In the genomic region with DNA sequence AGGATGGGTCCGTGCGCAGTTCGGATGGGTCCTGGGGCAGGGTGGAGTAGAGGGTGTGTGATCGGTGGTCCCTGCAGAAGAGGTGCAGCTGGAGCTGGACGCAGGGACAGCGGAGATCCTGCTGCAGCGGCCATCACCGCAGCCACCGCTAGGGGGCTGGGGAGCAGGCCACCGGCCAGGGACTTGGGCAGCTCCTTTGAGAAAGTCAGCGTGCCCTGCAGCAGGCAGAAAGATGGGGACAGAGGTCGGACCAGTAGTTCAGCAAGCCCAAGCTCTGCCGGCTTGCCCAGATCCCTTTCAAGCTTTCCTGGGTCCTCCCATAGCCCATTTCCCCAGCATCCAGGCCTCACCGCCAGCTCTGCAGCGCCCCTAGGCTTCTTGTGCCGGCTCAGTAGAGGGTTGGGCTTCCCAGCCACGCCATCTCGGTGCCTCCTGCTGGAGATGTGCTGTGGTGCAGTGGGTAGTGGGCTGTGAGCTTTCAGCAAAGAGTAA, we compare ENCODE assay signal across 9 mouse cellular contexts. TPM values are rescaled to one million over a fixed set of nuclear protein-coding genes. Genes with fewer than 3 reads are reported as not detected.
A peak's percentile ranks its signal among the peaks of the same experiment; 100 is the strongest.
DNase-seq lines count a peak whose midpoint lies in the region; ATAC-seq and TF ChIP-seq lines count a peak whose summit lies in the region.
"Had no signal": no experiment of that assay in that cellular context is flagged by ENCODE, and none has a peak within 500 bp of the region (broad histone marks: within the 10 kb centered on the region; RNA-seq: fewer than 3 reads in every experiment).

No protein-coding gene starts in this region.

- peaks cover 39% of the 10 kb centered on the region for H3K36me3 ChIP-seq in embryonic facial prominence, embryonic 14.5 days (ENCODE audit: control insufficient read depth, insufficient read depth, low read length)
- peaks cover 31% of the 10 kb centered on the region for H3K36me3 ChIP-seq in heart, embryonic 13.5 days
- H3K36me3 ChIP-seq in kidney, embryonic 15.5 days, result peaks cover 35% of the 10 kb centered on the region

- ATAC-seq in embryonic facial prominence, embryonic 14.5 days (ENCODE audit: low read depth), result peak; percentile 75
- peak; percentile 18; the same call in 1 of the 2 replicates for ATAC-seq in heart, embryonic 13.5 days (ENCODE audit: extremely low read depth, insufficient number of reproducible peaks, low FRiP score, low TSS enrichment)
- peak; percentile 72 for ATAC-seq in kidney, embryonic 15.5 days (replicated peaks; ENCODE audit: low FRiP score)

- H3K9me3 ChIP-seq in embryonic facial prominence, embryonic 14.5 days (ENCODE audit: control insufficient read depth, low read length), result no peaks in the 10 kb centered on the region
- H3K9me3 ChIP-seq in heart, embryonic 13.5 days, result no peaks in the 10 kb centered on the region
- no peaks in the 10 kb centered on the region for H3K9me3 ChIP-seq in kidney, embryonic 15.5 days (replicated peaks)

- H3K4me1 ChIP-seq in embryonic facial prominence, embryonic 14.5 days (ENCODE audit: control insufficient read depth, insufficient read depth, low read length), result peaks cover 10% of the 10 kb centered on the region; the same call in 1 of the 2 replicates
- peaks cover 56% of the 10 kb centered on the region for H3K4me1 ChIP-seq in heart, embryonic 13.5 days
- H3K4me1 ChIP-seq in kidney, embryonic 15.5 days, result peaks cover 55% of the 10 kb centered on the region
- peaks cover 3% of the 10 kb centered on the region; the same call in 1 of the 2 replicates for H3K4me1 ChIP-seq in lung, adult 2 months (ENCODE audit: control insufficient read depth, insufficient read depth, low read length)

- peak; percentile 77 for TF ChIP-seq CTCF in lung, adult 2 months (IDR thresholded peaks at IDR 0.05; ENCODE audit: insufficient read depth, low read length)

- H3K27ac ChIP-seq in embryonic facial prominence, embryonic 14.5 days (replicated peaks; ENCODE audit: low read depth, low read length), result no peak overlapping the region
- H3K27ac ChIP-seq in heart, embryonic 13.5 days (replicated peaks), result no peak overlapping the region
- peak overlapping the region; percentile 74 for H3K27ac ChIP-seq in kidney, embryonic 15.5 days

- H3K4me3 ChIP-seq in embryonic facial prominence, embryonic 14.5 days (ENCODE audit: low read depth, low read length), result peak overlapping the region; percentile 17
- peak overlapping the region; percentile 44 for H3K4me3 ChIP-seq in heart, embryonic 13.5 days
- peak overlapping the region; percentile 34 for H3K4me3 ChIP-seq in kidney, embryonic 15.5 days (replicated peaks)
- H3K4me3 ChIP-seq in lung, adult 2 months (replicated peaks; ENCODE audit: extremely low read depth, low read depth, low read length), result no peak overlapping the region
- H3K4me3 ChIP-seq: erythroblast, embryonic 14.5 days had no signal

- peak overlapping the region; percentile 43; the same call in 1 of the 2 replicates for H3K9ac ChIP-seq in embryonic facial prominence, embryonic 14.5 days (ENCODE audit: low read depth, low read length)
- H3K9ac ChIP-seq in heart, embryonic 13.5 days, result peak overlapping the region; percentile 78
- peak overlapping the region; percentile 33; the same call in 1 of the 2 replicates for H3K9ac ChIP-seq in kidney, embryonic 15.5 days

- H3K4me2 ChIP-seq in embryonic facial prominence, embryonic 14.5 days (ENCODE audit: low read depth, low read length), result peak overlapping the region; percentile 50
- peak overlapping the region; percentile 79 for H3K4me2 ChIP-seq in heart, embryonic 13.5 days
- H3K4me2 ChIP-seq in kidney, embryonic 15.5 days, result peak overlapping the region; percentile 61

- DNase-seq in ES-CJ7 (ENCODE audit: low read depth, low spot score), result peak; percentile 89
- peak; percentile 85 for DNase-seq in adrenal gland, postnatal 25 days
- DNase-seq in embryonic facial prominence, embryonic 14.5 days (ENCODE audit: low spot score), result peak; percentile 62
- DNase-seq in lung, adult 2 months, result peak; percentile 76
- peak; percentile 73 for DNase-seq in ovary, postnatal 10 days (ENCODE audit: low spot score)
- DNase-seq in frontal cortex, postnatal 14 days (ENCODE audit: low spot score in 2 of 2), result no peak

- WGBS in embryonic facial prominence, embryonic 14.5 days, result 6% methylated on average over 14 of the region's 18 CpGs
- 7% methylated on average over 17 of the region's 18 CpGs for WGBS in heart, embryonic 13.5 days
- 5% methylated on average over 18 of the region's 18 CpGs for WGBS in kidney, embryonic 15.5 days
- WGBS in lung, adult 2 months, result 11% methylated on average over 18 of the region's 18 CpGs

- H3K27me3 ChIP-seq in embryonic facial prominence, embryonic 14.5 days (replicated peaks; ENCODE audit: control insufficient read depth, insufficient read depth, low read length), result no peaks in the 10 kb centered on the region
- H3K27me3 ChIP-seq in heart, embryonic 13.5 days (replicated peaks), result 0 out of 2 replicates have a peak, but pooled peaks cover 3% of the 10 kb centered on the region
- H3K27me3 ChIP-seq in kidney, embryonic 15.5 days, result no peaks in the 10 kb centered on the region

- TF ChIP-seq POLR2A in lung, adult 2 months (IDR thresholded peaks at IDR 0.05; ENCODE audit: borderline replicate concordance, extremely low read depth, low read depth, low read length), result no peak

RNA-seq across cellular contexts. Expression of gene Gpr84, which starts 4.6 kb away (rescaled TPM):
- total RNA-seq in adrenal gland, postnatal 25 days (2021), result not detected in 2 replicates
- 0.13 and 0.47 TPM in 2 replicates for polyA plus RNA-seq in embryonic facial prominence, embryonic 14.5 days (2014; fragmentation: Nextera tagmentation; extraction: Ambion mirVana)
- polyA plus RNA-seq in heart, embryonic 13.5 days (2015; fragmentation: Nextera tagmentation; extraction: Ambion mirVana), result 0.28 and 0.36 TPM in 2 replicates
- 0.42 and 0.48 TPM in 2 replicates for polyA plus RNA-seq in kidney, embryonic 15.5 days (2015; fragmentation: Nextera tagmentation; extraction: Ambion mirVana)
- 0.08 and 0.22 TPM in 2 replicates for polyA plus RNA-seq in lung, adult 2 months (2012; rRNA removed)
- polyA plus RNA-seq: erythroblast, embryonic 14.5 days had no signal

RNA-seq across cellular contexts. Expression of gene Zfp385a, which starts 24.8 kb away (rescaled TPM):
- 8.8 and 9.1 TPM in 2 replicates for total RNA-seq in adrenal gland, postnatal 25 days (2021)
- 18.4 and 19.0 TPM in 2 replicates for polyA plus RNA-seq in embryonic facial prominence, embryonic 14.5 days (2014; fragmentation: Nextera tagmentation; extraction: Ambion mirVana)
- polyA plus RNA-seq in heart, embryonic 13.5 days (2015; fragmentation: Nextera tagmentation; extraction: Ambion mirVana), result 8.3 and 8.9 TPM in 2 replicates
- polyA plus RNA-seq in kidney, embryonic 15.5 days (2015; fragmentation: Nextera tagmentation; extraction: Ambion mirVana), result 12.5 and 14.4 TPM in 2 replicates
- 9.9 and 11.7 TPM in 2 replicates for polyA plus RNA-seq in lung, adult 2 months (2012; rRNA removed)

RNA-seq across cellular contexts. Expression of gene Copz1, which starts 42.5 kb away (rescaled TPM):
- total RNA-seq in adrenal gland, postnatal 25 days (2021), result 143 and 145 TPM in 2 replicates
- polyA plus RNA-seq in embryonic facial prominence, embryonic 14.5 days (2014; fragmentation: Nextera tagmentation; extraction: Ambion mirVana), result 274 and 289 TPM in 2 replicates
- polyA plus RNA-seq in heart, embryonic 13.5 days (2015; fragmentation: Nextera tagmentation; extraction: Ambion mirVana), result 163 and 178 TPM in 2 replicates
- polyA plus RNA-seq in kidney, embryonic 15.5 days (2015; fragmentation: Nextera tagmentation; extraction: Ambion mirVana), result 298 and 300 TPM in 2 replicates
- 55.1 and 86.2 TPM in 2 replicates for polyA plus RNA-seq in lung, adult 2 months (2012; rRNA removed)

RNA-seq across cellular contexts. Expression of gene Itga5, which starts 51.5 kb away (rescaled TPM):
- total RNA-seq in adrenal gland, postnatal 25 days (2021), result 35.5 and 45.9 TPM in 2 replicates
- polyA plus RNA-seq in embryonic facial prominence, embryonic 14.5 days (2014; fragmentation: Nextera tagmentation; extraction: Ambion mirVana), result 63.4 TPM in 2 replicates
- polyA plus RNA-seq in heart, embryonic 13.5 days (2015; fragmentation: Nextera tagmentation; extraction: Ambion mirVana), result 76.4 and 78.0 TPM in 2 replicates
- polyA plus RNA-seq in kidney, embryonic 15.5 days (2015; fragmentation: Nextera tagmentation; extraction: Ambion mirVana), result 32.8 and 41.3 TPM in 2 replicates
- polyA plus RNA-seq in lung, adult 2 months (2012; rRNA removed), result 34.3 and 35.9 TPM in 2 replicates

RNA-seq across cellular contexts. Expression of gene Nfe2, which starts 56.9 kb away (rescaled TPM):
- 0.58 TPM in 1 of 2 replicates, not detected in the other for total RNA-seq in adrenal gland, postnatal 25 days (2021)
- polyA plus RNA-seq in embryonic facial prominence, embryonic 14.5 days (2014; fragmentation: Nextera tagmentation; extraction: Ambion mirVana), result 2.1 and 2.5 TPM in 2 replicates
- 7.2 and 8.2 TPM in 2 replicates for polyA plus RNA-seq in heart, embryonic 13.5 days (2015; fragmentation: Nextera tagmentation; extraction: Ambion mirVana)
- 5.1 and 6.2 TPM in 2 replicates for polyA plus RNA-seq in kidney, embryonic 15.5 days (2015; fragmentation: Nextera tagmentation; extraction: Ambion mirVana)
- polyA plus RNA-seq in lung, adult 2 months (2012; rRNA removed), result 7.7 and 14.1 TPM in 2 replicates

Comparison
In these comparisons a context has a peak if more than half of its experiments do, and no peak if none do; other contexts are left out.
1. DNase-seq: peak in ES-CJ7 (single experiment), adrenal gland, postnatal 25 days (single experiment), embryonic facial prominence, embryonic 14.5 days (single experiment), lung, adult 2 months (single experiment) and ovary, postnatal 10 days (single experiment); none in frontal cortex, postnatal 14 days (0 of 2).
2. ATAC-seq: peak in every context shown above with its lines; median percentile 75 in embryonic facial prominence, embryonic 14.5 days; 72 in kidney, embryonic 15.5 days; 18 in heart, embryonic 13.5 days.
3. Peak in every context shown above with its lines, with median percentiles within 50 percentile points of each other: H3K4me2 ChIP-seq and H3K9ac ChIP-seq.